Mouse (Mus musculus) heart, adult 2 months (tissue): ENCODE results near the gene Rnf187.

Experiments used
- CTCF ChIP-seq: fragments of 200-600 bp; IDR thresholded peaks from 2 replicates; pipeline ENCODE4 v1.8.1; 2022; ENCODE audit warnings: antibody characterized with exemption, mild to moderate bottlenecking, moderate library complexity
- POLR2A ChIP-seq: fragments of 200-500 bp; IDR thresholded peaks from 2 replicates; pipeline ENCODE4 v1.6.1; 2011; ENCODE audit warnings: mild to moderate bottlenecking, low read depth, low read length, control low read depth; ENCODE audit not compliant: insufficient read depth

DNA sequence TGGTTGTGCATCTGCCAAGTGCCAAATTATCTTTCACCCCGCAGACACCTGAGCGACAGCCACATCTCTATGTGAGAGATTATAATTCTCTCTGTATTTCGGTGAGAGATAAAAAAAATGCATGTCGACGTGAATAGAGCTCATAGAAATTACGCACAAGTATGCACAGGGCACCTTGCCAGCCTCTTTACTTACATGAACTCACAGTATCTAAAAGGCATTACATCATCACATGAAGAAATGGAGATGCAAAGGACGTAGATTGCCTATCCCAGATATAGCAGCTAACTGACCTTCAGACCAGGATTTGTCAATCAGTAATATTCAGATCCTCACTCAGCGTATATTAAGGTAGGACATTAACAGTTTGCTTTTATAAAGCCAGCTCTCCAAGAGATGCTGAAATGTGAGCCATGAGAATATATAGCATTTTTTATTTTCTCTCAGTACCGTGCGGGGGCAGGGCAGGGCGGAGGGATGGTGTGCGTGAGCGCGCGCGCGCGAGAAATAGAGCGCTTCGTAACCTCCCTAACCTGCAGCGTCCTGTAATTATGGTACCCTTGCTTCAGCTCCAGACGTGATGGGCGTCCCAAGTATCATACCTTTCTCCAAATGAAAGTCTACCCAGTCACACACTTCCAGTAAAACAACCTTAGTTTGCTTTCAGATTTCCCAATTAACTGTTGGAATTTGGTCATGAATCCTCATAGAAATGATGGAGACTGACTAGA lies 9.2 kb upstream of the Rnf187 start:
- TF ChIP-seq POLR2A, result no peak
- TF ChIP-seq CTCF, result no peak
